Mouse (Mus musculus) ZHBTc4 (cell line): ENCODE measurements around the gene Taok3.

ENCODE experiments used
- DNase-seq: peaks from one replicate; pipeline ENCODE4 v3.0.0-alpha.2; 2011; ENCODE audit warnings: low read depth, low spot score

Gene Taok3

GRCm38 (mm10) chr5:117295011-117295410, 175.1 kb downstream of the Taok3 start:
- DNase-seq: no peak

GRCm38 (mm10) chr5:117302899-117303298, 183.0 kb downstream of the Taok3 start:
- no peak for DNase-seq

- DNase-seq: peak; percentile 75
Measured at GRCm38 (mm10) chr5:117303691-117304579, 184.0 kb downstream of the Taok3 start.

GRCm38 (mm10) chr5:117304947-117305346, 185.0 kb downstream of the Taok3 start:
- DNase-seq: peak; percentile 91

- DNase-seq: no peak
Measured at GRCm38 (mm10) chr5:117305754-117306153, 185.8 kb downstream of the Taok3 start.

- no peak for DNase-seq
Measured at GRCm38 (mm10) chr5:117306826-117307225, 186.9 kb downstream of the Taok3 start.

- peak; percentile 95 for DNase-seq
Measured at GRCm38 (mm10) chr5:117307699-117308098, 187.8 kb downstream of the Taok3 start.

GRCm38 (mm10) chr5:117313420-117313819, 193.5 kb downstream of the Taok3 start:
- DNase-seq: peak; percentile 78

- DNase-seq: no peak
Measured at GRCm38 (mm10) chr5:117313909-117314308, 194.0 kb downstream of the Taok3 start.

- peak; percentile 86 for DNase-seq
Measured at GRCm38 (mm10) chr5:117314587-117315428, 194.9 kb downstream of the Taok3 start.

GRCm38 (mm10) chr5:117318741-117319629, 199.1 kb downstream of the Taok3 start, which contains the start of gene Vsig10:
TSS of gene Vsig10 (plus strand) at chr5:117319083.
- peak; percentile 75 for DNase-seq

GRCm38 (mm10) chr5:117323751-117324150, 203.8 kb downstream of the Taok3 start:
- peak; percentile 65 for DNase-seq
